Mouse (Mus musculus) A20 (cell line): ENCODE results near the gene Rtl3.

Experiments used
- DNase-seq: peaks from one replicate; pipeline ENCODE4 v3.0.0-alpha.2; 2011; ENCODE audit warnings: low read depth, low spot score

Rtl3 gene

DNA sequence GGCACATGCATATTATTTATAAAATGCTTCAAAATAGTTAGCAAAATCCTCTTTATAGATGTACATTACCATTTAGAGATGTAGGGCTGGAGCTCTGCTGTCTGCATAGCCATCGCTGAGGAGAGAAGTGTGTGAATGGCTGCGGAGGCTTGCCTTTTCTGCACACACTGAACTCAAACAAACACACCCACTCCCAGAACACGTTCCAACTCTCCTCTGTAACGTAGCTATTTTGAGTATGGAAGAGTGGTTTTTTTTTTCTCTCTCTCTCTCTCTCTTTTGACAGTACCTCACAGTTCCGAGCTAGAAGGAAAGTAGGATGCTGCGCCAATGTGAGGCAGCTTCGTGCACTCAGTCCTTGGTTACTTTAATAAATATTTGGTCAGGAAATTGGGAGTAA lies at the start of gene Rtl3:
TSS of gene Rtl3 (minus strand) at position 236 of the 400 bp plus-strand sequence.
- DNase-seq = no peak

DNA sequence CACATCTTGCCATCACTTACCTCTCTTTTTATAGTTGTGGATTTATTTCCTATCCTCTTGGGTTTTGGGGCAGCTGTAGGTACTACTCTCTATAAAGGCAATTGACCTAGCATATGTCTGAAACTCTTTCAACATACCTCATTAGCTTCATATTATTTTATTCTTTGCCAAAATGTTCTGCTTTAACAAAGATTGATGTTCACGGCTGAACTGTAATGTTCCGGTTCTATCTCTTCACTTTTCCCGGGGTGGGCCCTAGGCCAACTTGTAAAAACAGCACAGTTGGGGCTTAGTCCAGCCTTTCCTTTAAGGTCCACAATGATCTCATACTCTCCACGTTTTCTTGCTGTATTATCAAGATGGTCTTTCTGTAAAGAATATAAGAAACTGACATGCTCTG lies 31.9 kb upstream of the Rtl3 start:
- DNase-seq = no peak

DNA sequence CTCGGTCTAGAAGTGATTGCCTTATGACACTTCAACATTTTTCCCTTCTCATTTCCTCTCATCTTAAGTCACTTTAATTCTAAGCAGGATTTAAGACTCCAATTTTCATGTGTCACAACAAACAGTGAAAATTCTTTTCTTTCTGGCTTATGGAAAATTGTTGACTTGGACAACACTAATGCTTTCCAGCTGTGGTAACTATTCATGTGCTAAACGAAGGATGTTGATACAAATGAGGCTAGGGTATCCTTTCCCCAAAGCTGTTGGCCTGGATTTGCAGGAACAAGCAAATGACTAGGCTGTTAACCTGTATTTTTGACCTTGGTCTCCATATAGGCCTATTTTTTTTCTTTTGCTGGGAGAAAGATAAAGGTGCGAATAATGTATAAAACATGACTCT lies 31.4 kb upstream of the Rtl3 start:
- no peak for DNase-seq

DNA sequence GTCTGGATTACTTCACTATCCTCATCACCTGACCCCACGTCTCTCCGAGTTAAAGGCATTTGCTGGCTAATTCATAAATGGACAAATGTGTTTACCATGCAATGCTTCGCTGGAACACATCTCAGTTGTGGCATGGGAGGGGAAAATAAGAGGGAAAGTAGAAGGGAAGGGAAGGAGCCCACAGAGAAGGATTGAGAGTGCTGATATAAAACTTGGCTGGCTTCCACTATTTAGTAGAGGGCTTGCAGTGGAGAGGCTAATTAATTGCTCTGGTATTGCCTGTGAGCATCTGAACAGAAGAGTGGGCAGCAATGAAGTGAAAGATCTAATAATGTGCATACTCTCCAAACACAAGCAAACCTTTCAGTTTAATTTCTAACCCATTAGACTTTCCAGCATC lies 31.0 kb upstream of the Rtl3 start:
- DNase-seq = no peak

DNA sequence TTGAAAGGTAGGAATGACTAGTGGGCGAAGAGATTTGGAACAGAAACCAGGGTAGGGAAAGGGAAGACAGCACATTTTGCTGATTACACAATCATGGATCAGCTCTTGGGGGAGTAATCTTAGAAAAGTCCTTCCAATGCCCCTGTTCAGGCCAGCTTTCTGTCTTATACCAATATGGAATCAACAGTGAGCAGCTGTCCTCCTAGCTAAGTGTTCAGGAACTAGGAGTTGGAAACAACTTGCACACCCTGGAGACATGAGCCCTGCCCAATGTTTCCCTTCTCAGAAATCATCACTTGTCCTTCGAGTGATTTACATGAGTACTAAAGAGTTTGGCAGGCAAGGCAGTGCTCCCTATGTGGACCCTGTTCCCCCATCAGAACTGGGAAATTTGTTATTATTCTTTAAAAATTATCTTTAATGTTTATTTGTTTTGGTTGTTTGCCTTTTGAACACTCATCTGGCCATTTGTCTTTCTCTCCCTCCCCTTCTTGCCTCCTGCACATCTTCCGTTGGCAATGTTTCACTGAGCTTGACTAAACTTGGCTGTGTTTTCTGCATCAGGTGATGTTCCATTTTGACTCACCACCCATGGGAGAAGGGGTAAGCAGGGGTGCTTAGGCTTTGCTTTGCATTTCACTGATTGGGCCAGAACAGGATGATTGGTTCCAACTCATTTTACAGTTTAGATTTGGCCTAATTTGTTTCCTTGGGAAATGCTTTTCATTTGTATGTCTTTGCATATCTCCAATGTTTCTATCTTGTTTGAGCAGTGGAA lies 13.3 kb upstream of the Rtl3 start:
- DNase-seq = no peak

DNA sequence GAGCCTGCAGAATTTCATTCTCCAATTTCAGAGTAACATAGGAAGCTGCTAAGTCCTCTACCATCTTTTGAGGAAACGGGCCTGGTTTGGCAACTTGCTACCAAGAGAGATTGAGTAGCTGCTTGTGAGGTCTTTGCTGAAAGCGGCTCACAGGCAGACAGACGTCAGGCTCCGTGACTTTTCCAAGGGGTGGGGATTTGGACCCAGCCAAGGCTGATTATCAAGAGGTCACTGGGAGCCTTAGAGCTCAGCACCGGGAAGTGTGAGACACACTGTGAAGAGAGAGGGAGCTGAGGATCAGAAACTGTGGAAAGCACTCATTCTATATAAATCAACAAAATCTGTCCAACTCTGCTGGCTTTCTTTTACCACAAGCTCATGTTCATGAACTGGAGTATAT lies 853 bp downstream of the Rtl3 start:
- DNase-seq = no peak

DNA sequence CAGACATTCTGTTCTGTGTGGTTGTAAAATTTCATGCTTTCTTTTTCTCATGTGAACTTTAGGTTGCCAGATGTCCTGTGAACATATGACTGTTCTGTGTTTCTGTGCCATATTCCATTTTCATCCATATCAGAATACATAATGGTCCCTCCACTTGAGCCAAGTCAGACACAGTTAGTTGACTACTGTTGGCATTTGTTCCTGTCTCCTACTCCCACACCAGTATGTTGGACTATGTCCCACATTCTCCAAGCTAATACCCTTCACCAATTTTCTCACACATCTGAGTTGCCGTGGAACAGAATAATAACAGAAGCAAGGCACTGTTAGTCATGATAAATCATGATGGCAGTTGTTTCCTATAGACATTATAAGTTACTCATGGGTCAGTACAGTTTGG lies 9.9 kb downstream of the Rtl3 start:
- no peak for DNase-seq

DNA sequence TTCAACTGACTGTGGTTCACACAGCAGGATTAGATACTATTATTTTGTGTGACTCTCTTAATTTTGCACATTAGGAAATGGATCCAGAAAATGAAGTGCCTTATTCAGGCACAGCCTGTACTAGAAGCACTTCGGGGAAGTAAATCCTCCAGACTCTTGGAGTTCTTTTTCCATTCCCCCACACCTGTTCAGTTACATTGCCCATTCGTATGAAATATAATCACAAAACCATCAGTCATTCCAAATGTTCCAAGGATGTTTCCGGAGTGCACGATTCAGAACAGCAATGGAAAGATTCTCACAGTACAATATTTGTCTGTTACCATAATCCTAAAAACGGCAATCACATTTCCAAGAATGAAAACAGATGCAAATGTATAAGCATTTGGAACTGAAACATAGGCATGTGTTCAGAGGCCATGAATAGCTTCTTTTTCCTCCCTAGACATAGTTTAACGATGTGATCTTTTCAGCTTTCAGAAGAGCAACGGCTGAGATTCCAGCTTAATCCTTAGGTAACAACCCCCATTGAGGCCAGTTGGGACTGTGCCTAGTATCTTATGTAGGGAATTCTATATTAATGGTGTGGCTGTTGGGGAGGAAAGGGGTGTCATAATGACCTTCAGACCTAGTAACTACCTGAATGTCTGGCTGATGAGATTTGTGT lies 30.8 kb downstream of the Rtl3 start:
- DNase-seq = no peak

DNA sequence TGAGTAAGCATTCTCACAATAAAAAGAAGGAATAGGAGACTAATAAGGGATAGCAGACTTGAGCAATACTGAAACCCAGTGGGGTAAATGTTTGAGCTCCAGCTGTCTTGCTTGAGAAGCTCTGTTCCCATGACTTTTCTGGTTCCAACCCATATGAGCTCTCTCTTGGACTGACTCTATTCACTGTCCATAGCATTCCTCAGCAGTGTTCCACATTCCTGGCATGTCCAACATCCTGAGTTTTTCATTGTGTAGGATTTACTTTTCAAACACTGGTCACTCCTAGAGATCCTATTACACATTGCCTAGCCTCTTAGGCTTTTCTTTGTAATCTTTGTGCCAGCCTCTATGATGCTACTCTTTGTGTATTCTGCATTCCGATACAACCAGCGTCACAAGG lies 36.1 kb downstream of the Rtl3 start:
- DNase-seq = no peak

DNA sequence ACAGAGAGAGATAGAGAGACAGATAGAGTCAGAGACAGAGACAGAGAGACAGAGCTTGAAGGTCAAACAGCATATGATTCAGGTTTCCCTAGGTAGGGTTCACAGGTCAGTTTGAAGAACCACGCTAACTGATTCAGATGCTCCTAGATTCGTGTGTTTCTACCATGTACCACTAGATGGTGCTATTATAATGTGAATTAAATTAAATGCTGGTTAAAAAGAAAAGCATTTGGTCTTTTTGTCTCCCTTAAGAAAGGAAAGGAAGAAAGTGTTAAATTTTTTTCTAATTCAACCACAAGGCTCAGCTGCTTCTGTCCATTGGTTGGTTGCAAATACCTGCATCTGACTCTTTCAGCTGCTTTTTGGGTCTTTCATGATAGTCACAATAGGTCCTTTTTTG lies 45.8 kb downstream of the Rtl3 start:
- DNase-seq = peak; percentile 38
